Mouse (Mus musculus) ovary, postnatal 14 days (tissue): ENCODE data around the gene Serpina1b.
"Not testable (repeated sequence)": the region's sequence is repeated elsewhere in the genome, so short reads cannot be mapped to it uniquely, and the experiment has no call there.

Experiments
- DNase-seq: peaks from one replicate; pipeline ENCODE4 v3.0.0; 2022; ENCODE audit warnings: low spot score

The Serpina1b gene

GRCm38 (mm10) chr12:103700144-103700750 lies 129.9 kb downstream of the Serpina1b start:
- DNase-seq = no peak

GRCm38 (mm10) chr12:103695429-103695828 lies 134.7 kb downstream of the Serpina1b start, which contains the start of gene Serpina1f:
Gene Serpina1f (minus strand): TSS chr12:103695529.
- DNase-seq = no peak

GRCm38 (mm10) chr12:103688221-103688814 lies 141.9 kb downstream of the Serpina1b start:
- DNase-seq = no peak

- no peak for DNase-seq
These were observed 143.2 kb downstream of the Serpina1b start for GRCm38 (mm10) chr12:103687021-103687420.

- no peak for DNase-seq
These were observed 144.1 kb downstream of the Serpina1b start for GRCm38 (mm10) chr12:103686050-103686449.

- no peak for DNase-seq
These were observed 144.8 kb downstream of the Serpina1b start for GRCm38 (mm10) chr12:103685386-103685785.

- DNase-seq = no peak
These were observed 146.4 kb downstream of the Serpina1b start for GRCm38 (mm10) chr12:103683775-103684174.

- DNase-seq = no peak
These were observed 148.4 kb downstream of the Serpina1b start for GRCm38 (mm10) chr12:103681739-103682138.

GRCm38 (mm10) chr12:103681169-103681568 lies 149.0 kb downstream of the Serpina1b start:
- no peak for DNase-seq

- DNase-seq = not testable (repeated sequence)
These were observed 150.3 kb downstream of the Serpina1b start for GRCm38 (mm10) chr12:103679853-103680252.
